Mouse (Mus musculus): ENCODE data around the gene Olfr1197.

Olfr1197 gene

DNA sequence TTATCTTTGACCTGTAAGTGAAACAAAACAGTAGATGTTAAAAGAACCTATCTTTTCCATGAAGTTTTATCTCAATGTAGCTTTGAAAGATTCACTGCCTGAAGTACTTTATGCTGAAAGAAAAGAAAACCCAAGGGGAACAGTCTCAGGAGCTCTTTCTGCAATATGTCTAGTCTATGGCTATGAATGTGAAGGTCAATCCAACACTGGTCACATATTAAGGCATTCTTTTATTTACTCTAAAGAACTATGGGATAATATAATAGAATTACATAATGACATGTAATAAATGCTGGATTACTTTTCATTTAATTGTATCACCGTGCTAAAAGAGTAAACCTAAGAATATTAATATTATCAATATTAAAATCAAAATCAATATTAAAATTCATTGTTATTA lies at the start of gene Olfr1197:
Gene Olfr1197, minus strand, starts transcription at position 101 of the 400 bp plus-strand sequence.
- no peak for DNase-seq

DNA sequence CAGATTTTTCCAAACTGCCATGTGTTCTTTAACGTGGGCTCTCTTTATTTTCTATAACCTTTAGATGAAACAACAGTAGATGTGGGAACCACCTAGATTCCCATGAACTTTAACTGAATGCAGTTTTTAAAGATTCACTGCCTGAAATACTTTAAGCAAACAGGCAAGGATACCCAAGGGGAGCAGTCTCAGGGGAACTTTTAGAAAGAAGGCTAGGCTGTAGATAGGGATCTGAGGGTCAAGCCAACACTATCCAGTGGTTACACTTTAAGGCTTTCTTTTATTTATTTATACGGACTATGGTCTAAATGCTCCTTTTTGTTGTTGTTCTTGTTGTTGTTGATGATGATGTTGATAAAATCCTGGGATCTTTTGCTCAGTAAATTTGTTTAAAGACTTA lies 38.2 kb upstream of the Olfr1197 start, which contains the start of gene Olfr1200:
Gene Olfr1200, minus strand, starts transcription at position 101 of the 400 bp plus-strand sequence.
- no peak for DNase-seq

DNA sequence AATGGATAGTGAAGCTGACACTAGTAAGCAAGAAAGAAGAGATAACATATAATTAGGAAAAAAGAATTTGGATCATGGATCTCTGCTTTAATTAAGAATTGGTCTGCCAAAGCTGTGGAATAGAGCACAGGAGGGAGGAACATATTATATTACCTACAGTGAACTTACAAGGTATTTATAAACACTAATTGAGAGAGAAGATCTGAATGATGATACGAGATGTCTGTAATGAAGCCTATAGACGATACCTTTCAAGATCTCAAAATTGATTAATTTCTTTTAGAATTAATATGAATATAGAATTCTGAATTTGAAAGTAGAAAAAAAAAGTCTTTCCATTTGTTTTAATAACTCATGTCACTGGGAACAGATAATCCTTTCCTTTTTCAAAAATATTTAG lies 28.2 kb upstream of the Olfr1197 start, which contains the start of gene Olfr1199:
Gene Olfr1199, minus strand, starts transcription at position 101 of the 400 bp plus-strand sequence.
- DNase-seq = no peak

DNA sequence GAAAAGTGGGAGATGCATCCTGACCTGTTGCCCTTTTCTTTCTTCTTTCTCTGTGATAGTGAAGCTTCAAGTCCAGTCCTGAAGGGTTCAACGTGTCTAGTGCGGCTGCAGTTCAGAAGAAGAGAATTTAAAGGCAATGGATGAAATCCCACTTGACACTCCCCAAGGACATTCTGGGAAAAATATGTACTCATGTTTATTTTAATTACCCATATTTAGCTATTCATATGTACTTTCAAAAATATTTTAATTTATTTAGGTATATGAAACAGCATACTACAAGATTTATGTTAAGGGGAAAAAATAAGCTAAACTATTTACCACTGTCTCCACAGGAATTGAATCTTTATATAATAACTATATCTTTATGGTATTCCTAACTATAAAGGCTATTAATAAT lies 19.1 kb upstream of the Olfr1197 start, which contains the start of gene Olfr1198:
Gene Olfr1198, minus strand, starts transcription at position 101 of the 400 bp plus-strand sequence.
- no peak for DNase-seq

DNA sequence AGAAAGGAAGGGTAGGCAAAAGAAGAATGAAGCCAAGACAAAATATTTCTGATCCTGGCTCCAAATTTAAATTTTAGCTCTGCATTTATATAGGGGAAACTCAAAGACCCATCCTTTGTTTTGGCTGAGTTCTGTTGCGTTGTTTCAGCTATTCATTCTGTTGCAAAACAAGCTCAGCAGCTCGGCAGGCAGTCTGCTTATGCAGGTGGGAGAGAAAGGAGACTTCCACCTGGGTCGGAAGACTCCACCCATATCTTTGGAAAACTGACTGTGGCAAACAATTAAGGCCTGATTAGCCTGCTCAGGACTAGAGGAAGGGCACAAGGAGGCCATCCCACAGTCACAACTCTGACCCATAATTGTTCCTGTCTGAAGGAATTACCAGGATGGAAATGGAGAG lies 11.2 kb upstream of the Olfr1197 start:
- no peak for DNase-seq

DNA sequence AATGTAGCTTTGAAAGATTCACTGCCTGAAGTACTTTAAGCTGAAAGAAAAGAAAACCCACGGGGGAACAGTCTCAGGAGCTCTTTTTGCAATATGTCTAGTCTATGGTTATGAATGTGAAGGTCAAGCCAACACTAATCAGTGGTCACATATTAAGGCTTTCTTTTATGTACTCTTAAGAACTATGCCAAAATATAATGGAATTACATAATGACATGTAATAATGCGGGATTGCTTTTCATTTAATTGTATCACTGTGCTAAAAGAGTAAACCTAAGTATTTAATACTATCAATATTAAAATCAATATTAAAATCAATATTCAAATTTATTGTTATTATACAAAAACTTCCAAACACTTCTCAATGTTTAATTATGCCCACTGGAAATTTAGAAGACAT lies 27.7 kb downstream of the Olfr1197 start, which contains the start of gene Olfr1196:
Gene Olfr1196, minus strand, starts transcription at position 101 of the 400 bp plus-strand sequence.
- DNase-seq = no peak

DNA sequence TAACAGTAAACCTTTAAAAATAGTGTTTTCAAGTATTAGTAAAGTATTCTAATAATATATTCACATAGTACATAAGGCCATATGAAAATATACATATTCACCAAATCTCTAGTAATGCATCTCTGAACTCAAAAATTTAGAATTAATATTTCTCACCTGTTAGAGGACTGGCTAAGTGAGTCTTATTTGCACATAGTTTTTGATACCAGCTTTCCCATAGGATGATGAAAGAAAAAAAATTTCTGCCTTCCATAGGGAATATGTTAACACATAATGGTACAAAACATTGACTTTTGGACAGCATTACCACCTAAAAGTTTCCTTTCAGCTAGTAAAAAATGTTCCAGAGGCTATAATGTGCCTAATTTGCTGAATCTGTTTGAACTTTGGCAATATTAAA lies 43.1 kb downstream of the Olfr1197 start, which contains the start of gene Olfr1195:
Gene Olfr1195, minus strand, starts transcription at position 101 of the 400 bp plus-strand sequence.
- no peak for DNase-seq

All from embryo, embryonic 11 days (tissue).